ENCODE assay signal across 11 mouse cellular contexts in the genomic region with DNA sequence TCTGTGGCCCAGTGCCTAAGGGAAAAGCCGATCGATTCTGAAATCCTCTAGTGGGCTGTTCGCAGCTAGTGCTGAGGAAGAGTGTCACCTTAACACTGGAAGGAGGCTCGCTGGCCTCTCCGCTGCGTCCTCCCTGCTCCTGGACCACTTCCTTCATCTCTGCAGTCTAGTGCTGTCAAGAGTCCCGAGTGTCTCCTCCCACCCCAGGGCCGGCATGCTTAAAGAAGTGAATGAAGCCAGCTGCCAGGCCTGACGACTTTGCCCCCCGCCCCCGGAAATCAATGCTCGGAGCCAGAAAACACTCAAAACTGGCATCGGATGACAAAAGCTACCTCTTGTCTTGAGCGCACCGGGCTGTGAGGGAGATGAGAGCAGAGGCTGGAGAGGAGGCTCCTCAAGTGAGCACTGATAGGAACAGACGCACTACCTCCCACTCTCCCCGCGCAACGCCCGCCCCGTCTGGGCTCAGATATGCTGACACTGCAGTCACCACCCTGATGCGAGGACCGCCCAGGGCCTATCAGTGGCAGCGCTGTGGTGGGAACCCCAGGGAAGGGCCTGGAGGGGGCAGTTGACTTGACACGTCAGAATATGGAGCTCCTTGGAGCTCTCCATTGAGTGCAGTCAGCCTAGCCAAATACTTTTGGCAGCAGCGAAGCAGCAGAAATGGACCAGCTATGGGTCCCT. TPM values are rescaled to one million over a fixed set of nuclear protein-coding genes. Genes with fewer than 3 reads are reported as not detected.
A peak's percentile ranks its signal among the peaks of the same experiment; 100 is the strongest.
DNase-seq lines count a peak whose midpoint lies in the region; ATAC-seq and TF ChIP-seq lines count a peak whose summit lies in the region.
"Had no signal": no experiment of that assay in that cellular context is flagged by ENCODE, and none has a peak within 500 bp of the region (broad histone marks: within the 10 kb centered on the region; RNA-seq: fewer than 3 reads in every experiment).

No protein-coding gene starts in this region.

- H3K4me2 ChIP-seq in intestine, embryonic 15.5 days (replicated peaks) = peak overlapping the region; percentile 44
- no peak overlapping the region; the same call in 1 of the 2 replicates for H3K4me2 ChIP-seq in intestine, postnatal 0 days (replicated peaks; ENCODE audit: low read depth)
- H3K4me2 ChIP-seq: liver, embryonic 13.5 days had no signal

- no peak for TF ChIP-seq CTCF in heart, adult 2 months (IDR thresholded peaks at IDR 0.05)
- TF ChIP-seq CTCF in intestine, postnatal 0 days (IDR thresholded peaks at IDR 0.05; ENCODE audit: low read depth) = no peak

- ATAC-seq in intestine, embryonic 15.5 days = no peak
- ATAC-seq in intestine, postnatal 0 days = no peak
- ATAC-seq in megakaryocyte-erythroid progenitor cell, adult 5-6 weeks (replicated peaks; ENCODE audit: low FRiP score, low TSS enrichment, poor library complexity, severe bottlenecking) = 0 out of 2 replicates have a peak, but pooled peaks have one; percentile 34
- ATAC-seq: inflammation-experienced regulatory T-cells, adult 6 months had no signal

- no peaks in the 10 kb centered on the region for H3K36me3 ChIP-seq in heart, embryonic 10.5 days
- H3K36me3 ChIP-seq in heart, adult 2 months (ENCODE audit: control insufficient read depth, insufficient read depth, low read length) = no peaks in the 10 kb centered on the region
- no peaks in the 10 kb centered on the region for H3K36me3 ChIP-seq in intestine, embryonic 15.5 days
- no peaks in the 10 kb centered on the region for H3K36me3 ChIP-seq in intestine, postnatal 0 days (ENCODE audit: control insufficient read depth, insufficient read depth)
- H3K36me3 ChIP-seq: liver, embryonic 13.5 days had no signal

- H3K4me3 ChIP-seq in heart, embryonic 10.5 days = peak overlapping the region; percentile 44
- H3K4me3 ChIP-seq in heart, adult 2 months = no peak overlapping the region
- H3K4me3 ChIP-seq in intestine, embryonic 15.5 days (replicated peaks) = no peak overlapping the region
- H3K4me3 ChIP-seq in intestine, postnatal 0 days (ENCODE audit: low read depth, low read length) = no peak overlapping the region
- H3K4me3 ChIP-seq: liver, embryonic 13.5 days had no signal

- no peaks in the 10 kb centered on the region for H3K79me2 ChIP-seq in heart, adult 2 months (replicated peaks; ENCODE audit: control insufficient read depth, insufficient read depth, low read length)

- peak overlapping the region; percentile 69 for H3K27ac ChIP-seq in heart, embryonic 10.5 days
- no peak overlapping the region for H3K27ac ChIP-seq in heart, adult 2 months
- no peak overlapping the region for H3K27ac ChIP-seq in intestine, embryonic 15.5 days
- no peak overlapping the region for H3K27ac ChIP-seq in intestine, postnatal 0 days (ENCODE audit: low read depth, low read length)
- H3K27ac ChIP-seq: liver, embryonic 13.5 days had no signal

- H3K9me3 ChIP-seq in heart, embryonic 10.5 days = no peaks in the 10 kb centered on the region
- H3K9me3 ChIP-seq in intestine, embryonic 15.5 days = no peaks in the 10 kb centered on the region
- H3K9me3 ChIP-seq in intestine, postnatal 0 days (ENCODE audit: control insufficient read depth) = no peaks in the 10 kb centered on the region
- H3K9me3 ChIP-seq: liver, embryonic 13.5 days had no signal

- peaks cover 50% of the 10 kb centered on the region for H3K27me3 ChIP-seq in heart, embryonic 10.5 days (ENCODE audit: insufficient read depth, poor library complexity, severe bottlenecking)
- no peaks in the 10 kb centered on the region for H3K27me3 ChIP-seq in heart, adult 2 months (ENCODE audit: control insufficient read depth, insufficient read depth, low read length)
- H3K27me3 ChIP-seq in intestine, embryonic 15.5 days (replicated peaks) = peaks cover 7% of the 10 kb centered on the region; the same call in 1 of the 2 replicates
- H3K27me3 ChIP-seq in intestine, postnatal 0 days (replicated peaks; ENCODE audit: control insufficient read depth, insufficient read depth, low read length) = no peaks in the 10 kb centered on the region

- no peak overlapping the region for H3K9ac ChIP-seq in heart, adult 2 months (ENCODE audit: low read depth, low read length)
- no peak overlapping the region for H3K9ac ChIP-seq in intestine, embryonic 15.5 days
- H3K9ac ChIP-seq in intestine, postnatal 0 days (ENCODE audit: low read depth, low read length) = no peak overlapping the region
- H3K9ac ChIP-seq: liver, embryonic 13.5 days had no signal

- no peak for TF ChIP-seq EP300 in heart, adult 2 months (IDR thresholded peaks at IDR 0.05; ENCODE audit: insufficient read depth, low read depth, low read length)

- no peak for TF ChIP-seq POLR2A in heart, adult 2 months (IDR thresholded peaks at IDR 0.05; ENCODE audit: insufficient read depth, low read depth, low read length)

- intact Hi-C loops in heart, adult 2 months (cut with DNase I) = no loop called here

- H3K4me1 ChIP-seq in heart, embryonic 10.5 days = peaks cover 19% of the 10 kb centered on the region
- H3K4me1 ChIP-seq in heart, adult 2 months (ENCODE audit: control insufficient read depth, insufficient read depth, low read length) = no peaks in the 10 kb centered on the region
- 0 out of 2 replicates have a peak, but pooled peaks cover 3% of the 10 kb centered on the region for H3K4me1 ChIP-seq in intestine, embryonic 15.5 days (replicated peaks)
- H3K4me1 ChIP-seq in intestine, postnatal 0 days (replicated peaks; ENCODE audit: control insufficient read depth, insufficient read depth, low read length) = no peaks in the 10 kb centered on the region
- H3K4me1 ChIP-seq: liver, embryonic 13.5 days had no signal

- WGBS in heart, embryonic 10.5 days = 20% methylated on average over 26 of the region's 26 CpGs
- 22% methylated on average over 26 of the region's 26 CpGs for WGBS in heart, adult 2 months
- WGBS in intestine, embryonic 15.5 days = 21% methylated on average over 26 of the region's 26 CpGs
- WGBS in intestine, postnatal 0 days = 28% methylated on average over 26 of the region's 26 CpGs

- peak; percentile 83 for DNase-seq in heart, embryonic 10.5 days (ENCODE audit: low spot score)
- DNase-seq in heart, adult 2 months = no peak
- DNase-seq in lung, postnatal 10 days = peak; percentile 36
- no peak for DNase-seq in lung, postnatal 25 days (ENCODE audit: low spot score)
- no peak for DNase-seq in right cerebral cortex, postnatal 10 days (ENCODE audit: low spot score in 2 of 2)
- DNase-seq: cerebellum, postnatal 25 days; liver, embryonic 13.5 days had no signal

RNA-seq across cellular contexts. Expression of gene Scn5a, which starts 10.1 kb away (rescaled TPM):
- 8.2 and 18.0 TPM in 2 replicates for polyA plus RNA-seq in heart, embryonic 10.5 days (2016; fragmentation: Nextera tagmentation; extraction: Ambion mirVana)
- 100 to 1,000 TPM; 161 to 173 TPM for total RNA-seq in heart, adult 2 months (2021)
- 101 and 117 TPM in 2 replicates for polyA plus RNA-seq in heart, adult 2 months (2012; rRNA removed)
- 0.45 TPM in 2 replicates for polyA plus RNA-seq in intestine, embryonic 15.5 days (2015; fragmentation: Nextera tagmentation; extraction: Ambion mirVana)
- 0.30 and 0.34 TPM in 2 replicates for polyA plus RNA-seq in intestine, postnatal 0 days (2015; fragmentation: Nextera tagmentation; extraction: Ambion mirVana)
- not detected in 2 replicates for total RNA-seq in megakaryocyte-erythroid progenitor cell, adult 5-6 weeks (2014; fragmentation: Nextera tagmentation)
- total RNA-seq in megakaryocyte-erythroid progenitor cell, adult 5-6 weeks (2017) = not detected in 2 replicates
- polyA plus RNA-seq: inflammation-experienced regulatory T-cells, adult 6 months had no signal

Comparison
In these comparisons a context has a peak if more than half of its experiments do, and no peak if none do; other contexts are left out.
1. DNase-seq: peak in heart, embryonic 10.5 days (single experiment) and lung, postnatal 10 days (single experiment); none in heart, adult 2 months (0 of 2), lung, postnatal 25 days (single experiment) and right cerebral cortex, postnatal 10 days (0 of 2).